Mouse (Mus musculus): ENCODE results near the gene Cln3.

Gene Cln3

DNA sequence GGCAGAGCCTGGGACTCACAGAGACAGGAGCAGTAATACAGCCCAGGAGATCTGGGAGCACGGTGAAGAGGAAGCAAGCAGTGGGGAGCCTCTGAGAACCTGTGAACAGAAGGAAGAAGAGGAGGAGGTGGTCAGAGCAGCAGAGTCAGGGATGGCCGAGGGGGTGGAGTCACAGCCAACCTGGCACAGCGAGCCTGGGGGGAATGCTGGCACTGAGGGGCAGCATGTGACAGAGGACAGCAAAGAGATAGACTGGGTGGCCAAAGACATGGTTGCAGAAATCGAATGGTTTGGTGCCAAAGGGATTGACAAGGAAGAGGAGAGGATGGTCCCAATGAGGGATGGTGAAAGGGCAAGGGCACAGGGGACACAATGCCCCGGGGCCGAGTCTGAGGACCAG lies at the start of gene Cln3:
TSS of gene Cln3 (minus strand) at position 101 of the 400 bp plus-strand sequence.
- no peak for DNase-seq (ENCODE audit: low spot score)

DNA sequence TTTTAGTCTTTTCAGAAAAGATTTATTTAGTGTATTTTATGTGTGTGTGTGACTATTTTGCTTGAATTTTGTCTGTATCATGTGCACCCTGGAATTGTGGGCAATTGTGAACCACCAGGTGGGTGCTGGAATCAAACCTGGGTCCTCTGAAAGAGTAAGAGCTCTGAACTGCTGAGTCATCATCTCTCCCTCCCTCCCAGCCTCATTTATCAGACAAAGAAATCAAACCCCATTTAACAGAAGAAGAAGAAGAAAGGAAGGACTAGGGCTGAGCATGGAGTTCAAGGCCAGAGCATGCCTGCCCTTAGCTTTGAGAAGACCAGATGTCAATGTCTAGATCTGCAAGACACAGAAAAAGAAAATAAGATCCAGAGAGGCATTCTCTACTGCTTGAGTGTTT lies 49.8 kb upstream of the Cln3 start:
- DNase-seq (ENCODE audit: low spot score): no peak

DNA sequence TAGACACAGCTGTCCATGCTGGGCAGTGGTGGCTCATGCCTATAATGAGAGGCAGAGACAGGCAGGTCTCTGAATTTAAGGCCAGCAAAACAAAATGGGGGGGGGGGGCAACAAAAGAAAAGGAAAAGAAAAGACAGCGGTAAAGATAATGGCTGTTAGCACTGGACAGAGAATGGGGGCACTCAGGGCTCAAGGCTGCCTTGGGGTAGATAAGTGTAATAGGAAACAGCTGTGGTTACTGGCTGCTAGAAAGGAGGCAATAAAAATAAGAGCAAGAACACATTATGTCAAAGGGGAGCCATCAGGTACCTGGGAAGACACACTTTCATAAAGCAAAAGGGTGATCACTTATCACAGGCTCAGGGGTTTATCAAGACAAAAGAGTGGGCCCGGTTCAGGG lies 46.9 kb upstream of the Cln3 start:
- no peak for DNase-seq (ENCODE audit: low spot score)

DNA sequence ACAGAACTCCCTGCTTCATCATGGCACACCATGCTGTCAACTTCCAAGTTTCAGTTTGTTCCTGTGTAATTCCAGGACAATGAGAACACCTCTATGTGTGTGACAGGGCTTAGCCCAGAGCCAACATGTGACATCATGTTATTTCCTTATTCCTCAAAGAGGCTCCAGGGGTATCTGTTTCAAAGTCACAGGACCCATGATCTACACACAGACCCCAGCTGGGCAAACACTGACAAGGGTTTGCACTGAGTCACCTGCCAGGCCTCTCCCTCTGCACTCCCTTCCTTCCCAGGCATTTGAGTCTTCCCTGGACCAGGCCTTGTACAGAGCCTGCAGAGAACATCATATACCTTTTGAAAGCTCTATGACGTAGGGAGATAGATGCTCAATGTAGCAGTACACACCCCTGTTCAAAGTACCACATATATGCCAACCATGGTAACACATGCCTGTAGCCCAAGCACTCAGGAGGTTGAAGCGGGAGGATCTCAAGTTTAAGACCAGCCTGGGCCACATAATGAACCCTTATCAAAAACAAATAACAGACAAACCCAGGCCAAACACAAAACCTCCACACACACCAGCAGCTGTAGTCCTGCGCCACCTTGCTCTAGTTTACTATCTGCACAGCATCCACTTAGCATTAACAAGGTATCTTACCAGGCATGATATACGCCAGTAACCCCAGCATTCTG lies 45.4 kb upstream of the Cln3 start, which contains the start of gene Nupr1:
TSS of gene Nupr1 (minus strand) at position 38 of the 695 bp plus-strand sequence.
- no peak for DNase-seq (ENCODE audit: low spot score)

DNA sequence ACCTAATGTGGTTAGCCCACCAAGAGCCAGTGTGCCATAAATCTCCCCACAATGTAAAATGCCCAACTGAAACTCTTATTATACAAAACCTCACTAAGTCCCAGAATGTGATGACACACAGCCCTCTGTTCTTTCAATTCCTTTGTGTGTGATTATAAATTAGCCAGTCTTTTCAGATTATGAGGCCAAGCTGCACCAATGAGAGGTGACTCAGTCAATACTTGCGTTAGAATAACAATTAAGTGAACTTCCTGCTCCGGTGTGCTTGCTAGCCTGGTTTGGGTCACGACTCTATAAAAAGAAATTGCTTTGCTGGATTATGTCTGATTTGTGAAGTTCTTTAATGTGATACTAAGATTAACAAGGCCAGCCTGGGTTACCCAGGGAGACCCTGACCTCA lies 44.3 kb upstream of the Cln3 start:
- no peak for DNase-seq (ENCODE audit: low spot score)

DNA sequence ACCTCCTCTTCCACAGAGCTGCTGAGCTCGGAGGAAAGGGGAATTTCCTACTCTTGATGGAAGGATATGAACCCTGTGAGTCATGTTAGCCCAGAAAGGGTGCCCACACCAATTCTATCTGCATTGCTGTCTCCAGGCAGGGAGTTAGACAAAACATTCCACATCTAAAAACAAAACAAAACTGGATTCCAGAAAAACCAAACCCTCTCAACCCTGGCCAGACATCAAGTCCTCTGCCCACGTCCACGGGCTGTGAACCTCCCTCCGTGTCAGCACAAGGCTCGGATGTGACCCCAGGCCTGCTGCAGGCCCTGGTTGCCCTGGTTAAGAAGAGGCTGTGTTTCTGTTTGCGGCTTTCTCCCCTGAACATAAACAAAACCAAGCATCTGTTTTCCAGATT lies 42.5 kb upstream of the Cln3 start:
- peak; percentile 65 for DNase-seq (ENCODE audit: low spot score)

DNA sequence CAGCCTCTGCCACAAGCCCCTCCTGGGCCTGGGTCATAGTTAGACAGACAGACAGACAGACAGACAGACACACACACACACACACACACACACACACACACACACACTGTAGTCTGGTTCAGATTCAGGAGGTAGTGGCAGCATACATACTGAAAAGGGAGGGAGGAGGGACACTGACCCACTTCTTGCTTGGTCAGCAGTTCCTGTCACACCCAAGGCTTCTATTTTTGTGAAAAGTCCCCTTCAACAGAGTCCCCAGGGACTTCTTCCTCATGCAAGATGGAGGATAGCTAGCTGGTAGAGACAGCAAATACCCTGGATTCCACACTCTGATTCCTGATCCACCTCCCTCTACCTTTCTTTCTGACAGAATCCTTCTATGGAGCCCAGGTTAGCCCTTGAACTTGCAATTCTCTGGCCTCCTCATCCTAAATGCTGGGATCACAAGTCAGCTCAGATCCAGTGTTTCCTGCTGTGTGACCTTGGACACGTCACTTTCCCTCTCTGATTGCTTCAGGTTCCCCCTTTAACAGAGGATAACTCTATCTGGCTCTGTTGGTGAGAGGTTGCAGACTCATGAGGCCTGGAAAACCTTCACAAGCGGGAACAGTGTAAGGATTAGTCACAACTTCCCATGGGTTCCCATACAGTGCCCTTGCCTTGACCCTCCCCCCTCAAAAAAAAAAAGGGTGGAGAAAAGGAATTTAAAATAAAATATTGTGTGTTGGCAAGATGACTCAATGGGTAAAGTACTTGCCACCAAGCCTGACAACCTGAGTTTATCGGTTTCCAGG lies 40.4 kb upstream of the Cln3 start:
- DNase-seq (ENCODE audit: low spot score): peak; percentile 28

DNA sequence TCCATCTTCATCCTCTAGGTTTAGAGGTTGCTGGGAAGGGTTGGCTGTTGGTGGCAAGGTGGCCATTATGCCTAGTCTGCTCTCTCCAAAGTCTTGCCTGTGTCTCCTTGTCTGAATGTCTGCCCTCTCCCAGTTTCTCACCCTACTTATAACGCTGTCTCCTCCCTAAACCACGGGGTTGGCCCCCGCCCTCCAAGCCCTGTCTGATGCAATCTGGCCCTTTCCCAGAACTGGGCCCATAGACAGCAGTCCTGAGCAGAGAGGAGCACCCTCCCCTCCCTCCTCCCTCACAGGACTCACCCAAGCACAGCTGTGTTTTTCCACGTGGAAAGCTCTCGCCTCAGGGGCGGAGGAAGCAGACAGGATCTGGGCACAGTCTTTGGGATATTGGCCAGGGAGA lies 39.8 kb upstream of the Cln3 start:
- peak; percentile 95 for DNase-seq (ENCODE audit: low spot score)

DNA sequence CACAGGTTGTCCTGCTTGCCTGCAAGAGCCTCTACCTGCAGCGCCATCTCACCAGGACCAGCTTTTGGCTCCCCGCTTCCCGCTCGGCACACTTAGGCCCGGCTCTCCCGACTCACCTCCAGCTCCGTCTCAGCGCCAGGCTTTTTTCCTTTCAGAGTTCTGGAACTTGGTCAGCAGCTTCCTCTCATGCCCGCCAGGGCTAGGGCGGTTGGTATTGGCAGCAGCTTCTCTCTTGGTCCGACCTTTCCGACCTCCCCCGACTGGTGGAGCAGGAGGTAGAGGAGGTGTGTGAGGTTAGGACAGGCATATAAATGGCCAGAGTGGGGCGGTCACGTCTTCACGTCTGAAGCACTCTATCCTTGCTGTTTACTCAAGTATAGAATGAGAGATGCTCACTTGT lies 39.2 kb upstream of the Cln3 start:
- DNase-seq (ENCODE audit: low spot score): no peak

DNA sequence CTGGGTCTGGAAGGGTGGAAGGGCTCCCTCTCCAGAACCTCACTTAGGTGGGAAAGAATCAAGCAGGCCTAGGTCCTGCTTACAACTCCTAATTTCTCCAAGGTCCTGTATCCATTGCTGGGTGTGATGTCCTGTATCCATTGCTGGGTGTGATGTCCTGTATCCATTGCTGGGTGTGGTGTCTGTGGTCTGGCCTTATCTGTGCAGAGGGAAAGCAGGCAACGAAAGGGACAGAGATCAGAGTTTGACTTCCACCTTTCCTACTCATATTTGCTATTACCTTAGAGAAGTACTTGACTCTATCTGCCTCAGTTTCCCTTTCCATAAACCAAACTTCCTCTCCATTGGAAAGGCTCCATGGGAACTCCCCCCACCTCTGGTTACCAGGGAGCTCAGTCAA lies 37.8 kb upstream of the Cln3 start:
- no peak for DNase-seq (ENCODE audit: low spot score)

DNA sequence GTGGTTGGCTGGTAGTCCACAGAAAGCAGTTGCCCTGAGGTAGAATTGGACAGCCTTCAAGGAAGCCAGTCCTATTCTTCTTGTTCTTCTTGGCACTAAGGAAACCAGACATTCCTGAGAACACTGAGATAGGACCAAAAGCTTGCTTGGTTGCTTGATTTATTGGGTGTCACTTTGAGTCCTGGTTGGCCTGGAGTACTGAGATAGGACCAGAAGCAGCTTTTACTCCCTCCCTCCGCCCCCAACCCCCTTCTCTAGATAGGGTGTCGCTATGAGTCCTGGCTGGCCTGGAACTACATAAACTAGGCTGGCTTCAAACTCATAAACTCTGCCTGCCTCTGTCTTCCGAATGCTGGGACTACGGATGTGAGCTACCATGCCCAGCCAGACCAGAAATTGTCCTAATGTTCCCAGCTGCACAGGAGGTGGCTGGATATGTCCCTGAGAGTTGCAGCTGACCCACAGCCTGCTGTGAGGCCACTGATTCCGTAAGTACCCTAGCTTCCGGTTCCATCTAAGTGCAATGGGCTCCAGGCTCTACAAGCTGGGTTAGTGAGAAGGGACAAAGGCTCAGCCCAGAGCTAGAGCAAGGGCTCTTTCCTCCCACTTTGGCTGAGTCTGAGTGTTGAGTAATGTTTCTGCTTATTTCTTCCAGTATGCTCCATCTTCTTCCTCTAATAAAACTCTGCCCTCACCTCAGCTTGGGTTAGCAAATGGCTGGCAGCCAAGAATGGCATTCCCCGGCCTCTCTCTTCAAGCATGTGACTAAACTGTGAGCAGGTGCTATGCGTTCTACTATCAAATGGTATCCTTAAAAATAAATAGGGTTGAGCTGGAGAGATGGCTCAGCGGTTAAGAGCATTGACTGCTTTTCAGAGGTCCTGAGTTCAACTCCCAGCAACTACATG lies 36.1 kb upstream of the Cln3 start:
- DNase-seq (ENCODE audit: low spot score): peak; percentile 46

DNA sequence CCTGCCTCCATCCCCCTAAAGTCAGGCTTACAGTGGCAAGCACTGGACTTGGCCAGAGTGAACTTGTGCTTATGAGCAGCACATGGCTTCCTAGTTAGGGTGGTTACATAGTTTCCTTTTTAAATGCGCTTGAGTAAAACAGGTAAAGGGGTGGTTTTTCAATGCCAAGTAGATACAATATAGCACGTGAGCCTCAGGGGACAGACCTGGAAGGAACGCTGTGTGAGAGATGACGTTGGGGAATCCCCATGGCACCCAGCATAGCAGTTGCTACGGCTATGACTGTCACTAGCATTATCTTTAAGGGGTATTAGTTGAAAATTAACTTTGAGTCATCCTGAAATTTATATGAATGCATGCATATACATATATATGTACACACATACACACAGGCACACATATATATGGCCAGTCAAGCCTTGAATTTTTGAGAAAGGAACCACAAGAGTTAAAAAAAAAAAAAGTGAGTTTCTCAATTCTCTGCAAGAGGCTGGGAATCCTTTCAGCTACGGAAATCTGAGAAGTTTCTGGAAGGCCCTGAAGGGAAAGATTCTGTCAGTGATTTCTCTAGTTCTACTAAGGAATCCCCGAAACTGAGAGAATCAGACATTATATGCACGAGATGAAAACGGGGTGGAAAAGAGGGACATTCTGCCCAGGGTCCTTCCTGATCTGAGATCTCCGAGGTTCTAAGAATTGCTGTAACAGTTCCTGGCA lies 34.1 kb upstream of the Cln3 start:
- DNase-seq (ENCODE audit: low spot score): peak; percentile 73

DNA sequence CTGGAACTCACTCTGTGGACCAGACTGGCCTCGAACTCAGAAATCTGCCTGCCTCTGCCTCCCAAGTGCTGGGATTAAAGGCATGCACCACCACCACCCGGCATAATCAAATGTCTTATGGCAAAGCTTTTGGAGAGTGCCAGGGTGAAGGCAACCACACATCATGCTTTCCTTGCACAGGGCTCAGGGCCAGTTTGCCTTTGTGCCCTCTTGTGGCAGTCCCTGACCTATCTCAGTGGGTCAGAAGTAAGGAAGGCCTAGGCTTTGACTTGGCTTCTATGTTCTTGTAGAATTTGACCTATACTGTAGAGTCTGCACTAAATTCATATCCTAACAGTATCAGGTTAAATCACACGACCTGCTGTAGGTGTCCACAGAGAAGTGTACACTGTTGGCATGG lies 31.1 kb upstream of the Cln3 start:
- DNase-seq (ENCODE audit: low spot score): no peak

DNA sequence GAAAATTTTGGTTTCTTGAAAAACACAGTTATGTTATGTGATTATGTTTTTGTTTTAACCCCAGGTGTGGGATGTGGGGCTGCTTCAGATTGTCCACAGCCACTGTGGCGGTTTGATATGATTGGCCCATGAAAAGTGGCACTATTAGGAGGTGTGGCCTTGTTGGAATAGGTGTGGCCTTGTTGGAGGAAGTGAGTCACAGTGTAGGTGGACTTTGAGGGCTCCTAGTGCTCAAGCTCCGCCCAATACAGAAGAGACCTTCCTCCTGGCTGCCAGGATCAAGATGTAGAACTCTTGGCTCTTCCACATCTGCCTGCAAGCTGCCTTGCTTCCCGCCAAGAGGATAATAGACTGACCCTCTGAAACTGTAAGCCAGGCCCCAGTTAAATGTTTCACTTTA lies 27.1 kb upstream of the Cln3 start:
- no peak for DNase-seq (ENCODE audit: low spot score)

DNA sequence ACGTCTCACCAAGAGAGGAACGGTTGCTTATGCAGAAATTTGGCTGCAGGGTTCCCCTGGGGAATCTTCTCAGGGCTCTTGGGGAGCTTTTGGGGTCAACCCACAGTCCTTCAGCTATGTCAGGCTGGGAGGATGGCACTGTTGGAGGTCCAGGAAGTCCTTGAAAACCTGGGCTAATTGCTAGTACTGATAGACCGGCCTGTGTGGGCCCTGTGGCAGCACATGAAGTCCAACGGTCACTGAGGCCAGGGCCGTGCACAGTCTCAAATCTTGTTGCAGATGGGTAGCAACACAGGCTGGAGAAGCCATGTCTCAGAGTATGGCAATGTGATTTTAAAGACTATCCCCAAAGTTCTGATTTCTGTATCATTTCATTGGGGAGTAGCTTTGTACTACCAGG lies 22.2 kb upstream of the Cln3 start:
- DNase-seq (ENCODE audit: low spot score): no peak

DNA sequence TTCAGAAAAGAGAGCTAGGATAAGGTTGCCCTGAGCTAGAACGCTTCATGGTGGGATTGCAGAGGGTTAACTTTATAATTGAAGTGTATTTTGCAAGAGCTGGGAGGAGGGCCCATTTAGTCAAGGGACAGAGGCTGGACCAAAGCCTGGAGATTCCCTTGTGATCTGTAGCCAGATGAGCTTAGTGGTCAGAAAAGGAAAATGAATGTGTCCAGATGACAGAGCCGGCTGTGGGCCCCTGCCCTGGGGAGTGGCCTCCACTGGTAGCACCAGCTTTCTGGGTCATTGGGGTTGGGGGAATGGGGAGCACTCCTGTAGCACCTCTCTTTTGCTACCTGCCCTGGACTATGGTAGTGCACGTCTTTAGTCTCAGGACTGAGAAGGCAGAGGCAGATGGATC lies 21.4 kb upstream of the Cln3 start:
- DNase-seq (ENCODE audit: low spot score): peak; percentile 92

DNA sequence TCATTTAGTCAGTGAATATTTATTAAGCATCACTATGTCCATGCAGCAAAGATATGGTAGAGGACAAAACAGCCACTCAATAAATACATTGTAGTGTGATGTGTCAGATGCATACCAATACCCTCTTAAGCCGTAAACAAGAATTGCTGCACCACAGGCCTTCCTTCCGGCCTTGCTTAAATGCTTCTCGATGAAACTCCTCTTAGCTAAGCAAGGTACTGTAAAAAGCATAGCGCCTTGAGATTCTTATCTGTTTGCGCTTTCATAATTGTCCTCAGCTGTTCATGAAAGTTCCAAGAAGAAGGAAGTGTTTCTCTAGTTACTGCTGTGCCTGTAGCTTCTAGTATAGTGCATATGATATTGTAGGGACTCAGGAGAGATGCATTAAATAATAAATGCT lies 21.0 kb upstream of the Cln3 start:
- no peak for DNase-seq (ENCODE audit: low spot score)

DNA sequence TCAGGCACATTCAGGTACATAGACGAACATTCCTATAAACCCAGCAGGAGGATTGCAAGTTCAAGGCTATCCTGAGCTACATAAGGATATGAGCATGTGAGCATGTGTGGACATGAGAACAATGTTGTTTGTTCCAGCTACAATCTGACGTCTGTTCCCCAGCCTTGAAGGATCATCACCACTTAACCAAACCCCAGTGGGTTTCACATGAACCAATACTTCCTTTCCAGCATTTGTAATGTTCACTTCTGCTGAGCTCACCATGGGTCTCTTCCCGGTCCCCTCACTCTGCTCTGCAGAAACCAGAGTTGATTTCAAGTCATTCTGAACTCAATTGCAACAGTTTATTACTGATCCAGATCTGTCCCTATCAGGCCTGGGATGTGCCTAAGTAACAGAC lies 17.0 kb upstream of the Cln3 start:
- no peak for DNase-seq (ENCODE audit: low spot score)

DNA sequence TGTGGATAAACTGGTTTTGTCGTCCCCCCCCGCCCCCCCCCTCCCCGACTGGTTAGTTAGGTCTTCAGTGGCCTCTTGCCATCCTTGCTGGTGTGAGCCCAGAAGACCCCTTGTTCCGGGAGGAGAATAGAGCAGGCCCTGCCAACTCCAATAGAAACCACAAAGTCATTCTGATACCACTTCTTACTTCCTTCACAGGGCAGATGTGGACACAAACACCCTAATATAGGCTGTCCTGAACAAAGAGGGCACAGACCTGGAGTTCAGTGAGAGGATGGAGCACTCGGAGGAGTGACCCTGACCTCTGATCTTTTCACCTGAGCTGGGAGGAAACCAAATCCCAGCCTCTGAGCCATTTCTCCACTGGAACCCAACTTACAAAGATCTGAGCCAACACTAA lies 16.3 kb upstream of the Cln3 start:
- DNase-seq (ENCODE audit: low spot score): no peak

DNA sequence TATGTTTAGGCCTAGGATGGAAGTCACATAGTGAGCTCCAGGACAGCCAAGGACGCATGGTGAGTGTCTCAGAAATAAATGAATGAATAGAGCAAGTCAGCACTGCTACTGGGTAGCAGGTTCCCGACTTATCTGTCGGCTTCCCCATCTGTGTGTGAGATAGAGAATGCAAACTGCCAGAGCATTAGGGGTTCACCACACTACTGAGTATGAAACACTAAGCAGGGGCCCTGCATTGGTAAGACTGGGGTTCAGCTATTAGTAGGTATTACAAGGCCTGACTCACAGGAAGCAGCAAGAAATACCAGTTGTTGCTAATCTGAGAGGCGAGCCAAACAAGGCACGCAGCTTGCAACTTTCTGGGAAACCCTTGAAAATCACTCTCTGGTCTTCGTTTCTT lies 13.3 kb upstream of the Cln3 start:
- DNase-seq (ENCODE audit: low spot score): no peak

DNA sequence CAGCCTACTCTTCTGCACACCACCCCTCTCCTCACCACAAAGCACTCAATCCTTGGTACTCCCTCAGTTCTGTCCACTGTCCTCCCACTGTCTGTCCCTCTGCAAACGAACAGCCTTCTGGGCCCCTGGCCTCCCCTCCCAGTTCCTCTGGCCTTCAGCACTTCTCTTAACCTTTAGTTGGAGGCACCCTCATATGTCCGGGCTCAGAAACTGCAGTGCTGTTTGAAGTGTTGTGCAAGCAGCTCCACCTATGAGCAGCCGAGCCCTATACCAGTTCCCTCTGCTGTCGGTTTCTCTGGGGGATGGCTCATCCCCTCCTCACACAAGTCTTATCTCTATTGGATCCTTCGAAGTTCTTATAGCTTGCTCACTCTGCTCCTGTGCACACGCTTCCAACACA lies 10.8 kb upstream of the Cln3 start:
- DNase-seq (ENCODE audit: low spot score): no peak

DNA sequence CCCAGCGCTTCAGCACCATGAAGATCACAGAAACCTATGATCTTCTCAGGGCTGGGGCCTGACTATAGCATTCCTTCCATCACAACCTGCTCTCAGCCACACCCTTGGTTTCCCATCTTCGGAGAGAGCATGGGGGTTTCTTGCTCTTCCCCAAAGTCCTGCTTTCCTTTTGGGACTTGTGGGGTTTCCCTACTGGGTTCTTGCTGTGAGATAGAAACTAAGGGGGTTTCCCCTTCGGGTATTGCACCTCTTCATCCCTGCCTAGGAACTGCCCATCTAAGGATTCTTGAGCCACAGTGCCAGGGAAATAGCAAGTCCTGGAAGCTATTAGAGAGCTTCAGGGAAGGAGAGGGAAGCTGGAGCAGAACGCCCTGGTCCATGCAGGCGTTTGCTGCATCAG lies 10.3 kb upstream of the Cln3 start:
- DNase-seq (ENCODE audit: low spot score): no peak
